Mouse (Mus musculus) cortical plate, adult 2 months (tissue): ENCODE results near the gene Zdhhc6.

ENCODE experiments used
- CTCF ChIP-seq: fragments of 200-500 bp; IDR thresholded peaks from 2 replicates; pipeline ENCODE4 v1.5.1; 2011; ENCODE audit warnings: mild to moderate bottlenecking, control low read depth, low read length; ENCODE audit not compliant: insufficient read depth; ENCODE audit errors: extremely low read depth
- POLR2A ChIP-seq: fragments of 200-500 bp; IDR thresholded peaks from 2 replicates; pipeline ENCODE4 v1.6.1; 2011; ENCODE audit warnings: mild to moderate bottlenecking, low read length, control low read depth; ENCODE audit not compliant: insufficient read depth; ENCODE audit errors: extremely low read depth

GRCm38 (mm10) chr19:55227135-55227534 lies 88.7 kb downstream of the Zdhhc6 start:
- TF ChIP-seq CTCF, result no peak
- TF ChIP-seq POLR2A, result no peak
